Mouse (Mus musculus): ENCODE data around the gene Spata16.

The Spata16 gene

GRCm38 (mm10) chr3:26972105-26972504 is 334.7 kb downstream of the Spata16 start:
- DNase-seq (ENCODE audit: low spot score) = no peak

DNA sequence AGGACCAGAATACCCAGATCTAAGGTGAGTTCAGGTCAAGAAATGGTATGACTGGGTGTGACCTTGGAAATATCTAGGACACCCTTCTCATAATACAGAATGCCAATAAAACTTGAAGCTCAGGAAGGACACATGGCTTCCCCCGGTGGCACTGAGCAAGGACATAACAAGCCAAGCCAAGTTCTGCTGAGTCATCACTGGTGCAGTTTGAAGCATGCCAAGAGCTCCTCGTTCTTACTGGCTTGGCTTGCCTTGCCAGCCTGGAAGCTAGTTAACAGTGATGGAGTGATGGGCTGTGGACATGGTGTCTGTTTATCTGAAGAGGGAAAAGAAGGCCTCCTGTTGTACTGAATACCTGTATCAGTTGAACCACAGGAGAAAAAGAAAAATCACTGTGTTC is 342.2 kb downstream of the Spata16 start:
- no peak for DNase-seq (ENCODE audit: low spot score)

DNA sequence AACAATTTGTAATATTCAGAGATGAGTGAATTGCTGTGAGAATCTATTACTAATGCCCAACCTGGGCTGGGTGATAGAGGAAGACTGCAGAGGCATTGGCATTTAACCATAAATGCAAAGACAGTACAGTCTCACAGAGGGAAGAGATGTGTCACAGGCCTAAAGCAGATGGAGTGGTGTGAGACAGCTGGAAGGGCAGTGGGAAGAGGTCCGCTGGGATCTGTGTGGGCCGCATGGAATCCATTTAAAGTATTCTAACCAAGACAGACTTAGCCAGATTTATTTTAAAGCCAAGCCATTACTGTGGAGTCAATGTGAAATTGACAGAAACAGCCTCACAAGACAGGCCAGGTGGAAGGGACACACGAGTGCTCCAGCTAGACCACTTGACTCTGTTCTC is 343.0 kb downstream of the Spata16 start:
- DNase-seq (ENCODE audit: low spot score) = no peak

- no peak for DNase-seq (ENCODE audit: low spot score)
These were observed 344.7 kb downstream of the Spata16 start for GRCm38 (mm10) chr3:26981979-26982623.

DNA sequence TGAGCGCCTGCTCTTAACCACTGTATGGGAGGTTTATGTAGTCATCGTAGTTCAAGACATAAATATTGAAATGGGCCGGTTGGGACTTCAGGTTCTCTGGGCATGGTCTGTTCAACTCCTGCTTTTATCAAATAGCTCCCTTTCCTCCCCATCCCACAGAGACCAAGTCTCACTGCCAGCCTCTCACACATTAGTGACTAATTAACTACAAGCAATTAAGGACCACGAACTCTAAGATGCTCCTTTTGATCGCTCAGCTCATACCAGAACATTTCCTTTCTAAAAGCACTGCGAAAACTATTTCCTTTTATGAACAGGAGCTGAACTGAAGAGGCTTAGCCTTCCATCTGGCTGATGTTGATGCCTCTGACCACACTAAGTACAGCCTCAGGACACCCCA is 346.3 kb downstream of the Spata16 start:
- DNase-seq (ENCODE audit: low spot score) = no peak

DNA sequence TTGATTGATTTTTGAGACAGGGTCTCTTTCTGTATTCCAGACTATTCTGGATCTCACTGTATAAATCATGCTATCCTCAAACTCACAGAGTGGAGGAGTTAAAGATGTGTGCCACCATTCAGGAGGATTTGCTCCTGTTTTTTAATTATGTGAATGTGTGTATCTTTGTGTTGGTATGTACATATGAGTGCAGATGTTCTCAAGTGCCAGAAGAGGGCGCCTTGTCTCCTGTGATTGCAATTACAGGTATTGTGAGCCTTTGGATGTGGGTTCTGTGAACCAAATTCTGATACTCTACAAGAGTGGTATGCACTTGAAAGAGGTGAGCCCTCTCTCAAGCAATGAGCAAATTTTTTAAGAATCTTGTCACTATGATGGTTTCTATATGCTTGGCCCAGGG is 369.4 kb downstream of the Spata16 start:
- DNase-seq (ENCODE audit: low spot score) = no peak

DNA sequence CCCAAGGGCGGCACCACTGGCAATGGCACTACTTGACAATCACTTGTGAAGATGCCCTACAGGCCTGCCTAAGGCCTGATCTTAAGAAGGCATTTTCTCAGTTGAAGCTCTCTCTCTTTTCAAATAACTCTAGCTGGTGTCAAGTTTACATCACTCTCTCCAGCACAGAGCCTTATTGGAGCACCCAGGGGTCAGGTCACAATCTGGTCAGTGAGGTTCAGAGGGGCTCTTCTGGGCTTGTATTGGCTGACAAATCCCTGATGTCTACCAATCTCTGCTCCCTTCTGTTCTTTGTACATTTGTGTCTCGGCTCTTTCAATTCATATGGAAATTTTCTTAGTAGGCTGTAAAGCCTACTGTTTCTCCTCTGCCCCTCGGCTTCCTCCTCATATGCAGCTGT is 390.5 kb downstream of the Spata16 start:
- DNase-seq (ENCODE audit: low spot score) = no peak

- no peak for DNase-seq (ENCODE audit: low spot score)
These were observed 391.1 kb downstream of the Spata16 start for GRCm38 (mm10) chr3:27028526-27028925.

DNA sequence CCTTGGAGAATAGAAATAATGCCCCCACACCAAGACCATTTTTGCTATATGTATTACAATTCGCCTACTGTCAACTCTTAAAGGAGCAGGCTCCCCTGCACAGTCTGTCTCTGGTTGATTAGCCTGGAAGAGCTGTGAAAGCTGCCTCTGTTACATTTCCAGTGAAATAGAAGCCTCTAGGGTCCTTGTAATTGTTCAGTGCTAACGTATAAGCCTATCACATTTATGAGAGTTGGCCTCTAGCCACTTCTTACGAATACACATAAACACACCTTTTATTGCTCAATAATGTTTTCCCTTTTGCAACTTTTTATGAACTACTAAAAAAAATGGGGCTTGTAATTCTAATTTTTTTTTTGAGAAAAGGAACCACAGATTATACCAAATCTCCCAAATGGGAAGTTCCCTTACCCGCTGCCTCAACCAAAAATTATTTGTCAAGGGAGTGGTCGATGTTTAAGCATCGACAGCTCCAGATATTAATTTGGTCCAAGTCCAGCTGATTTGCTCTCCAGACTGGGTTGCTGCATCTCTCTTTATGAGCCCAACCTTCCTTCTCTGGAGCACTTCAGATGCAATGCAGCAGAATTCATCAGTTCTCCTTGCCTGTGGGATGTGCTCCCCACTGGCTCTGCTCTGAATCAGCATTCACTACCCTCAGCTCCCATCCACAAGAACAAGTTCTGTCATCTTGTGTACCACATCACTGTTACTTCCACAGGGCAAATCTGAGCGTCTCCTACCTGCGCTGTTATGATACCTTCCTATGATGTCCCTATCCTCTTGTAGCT is 392.8 kb downstream of the Spata16 start:
- DNase-seq (ENCODE audit: low spot score) = no peak

Measured in ovary, postnatal 10 days (tissue).